Mouse (Mus musculus): ENCODE data around the gene Rnf10.

Gene Rnf10

DNA sequence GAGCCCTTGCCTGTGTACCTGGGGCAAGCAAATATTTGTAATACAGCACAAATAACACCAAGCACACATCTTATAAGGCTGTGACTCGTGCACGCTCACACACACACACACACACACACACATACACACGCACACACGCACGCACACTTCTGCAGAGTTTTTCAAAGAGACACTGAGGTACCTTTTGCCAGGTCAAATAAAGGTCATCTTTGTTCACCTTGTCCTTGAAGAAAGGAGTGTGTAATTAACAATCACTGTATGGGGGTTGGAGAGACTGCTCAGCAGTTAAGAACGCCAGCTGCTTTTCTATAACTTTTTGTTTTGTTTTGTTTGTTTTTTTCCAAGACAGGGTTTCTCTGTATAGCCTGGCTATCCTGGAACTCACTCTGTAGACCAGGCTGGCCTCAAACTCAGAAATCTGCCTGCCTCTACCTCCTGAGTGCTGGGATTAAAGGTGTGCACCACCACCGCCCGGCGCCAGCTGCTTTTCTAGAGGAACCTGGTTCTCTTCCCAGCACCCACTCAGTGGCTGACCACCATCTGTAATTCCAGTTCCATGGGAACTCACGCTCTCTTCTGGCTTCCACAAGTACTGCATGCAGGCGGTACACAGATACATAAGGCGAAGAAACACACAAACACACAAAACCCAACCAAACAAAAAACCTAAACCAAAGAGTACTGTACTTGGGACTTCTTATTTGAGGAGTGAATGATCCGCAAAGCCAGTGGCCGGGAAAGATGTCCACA is 39.5 kb downstream of the Rnf10 start:
- DNase-seq = no peak

DNA sequence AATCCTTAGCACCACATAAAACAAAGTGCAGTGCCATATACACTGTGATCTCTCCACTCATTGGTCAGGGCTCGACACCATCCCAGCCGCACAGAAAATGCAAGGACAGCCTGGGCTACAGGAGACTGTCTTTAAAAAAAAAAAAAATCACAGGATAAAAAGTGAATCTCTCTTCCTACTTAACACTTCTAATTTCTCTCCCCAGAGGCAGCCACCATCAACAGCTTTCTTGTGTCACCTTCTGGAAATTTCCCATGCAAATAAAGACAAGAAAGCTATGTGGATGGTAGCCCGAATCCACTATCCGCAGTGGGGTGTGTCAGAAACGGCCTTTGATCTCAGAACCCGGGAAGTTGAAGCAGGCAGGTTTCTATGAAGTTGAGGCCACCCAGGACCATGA is 40.2 kb downstream of the Rnf10 start:
- DNase-seq = no peak

GRCm38 (mm10) chr5:115231552-115232120 is 41.1 kb downstream of the Rnf10 start:
- no peak for DNase-seq

- DNase-seq = no peak
These were observed 41.7 kb downstream of the Rnf10 start for GRCm38 (mm10) chr5:115230830-115231551.

GRCm38 (mm10) chr5:115222485-115222884 is 50.2 kb downstream of the Rnf10 start:
- DNase-seq = no peak

- peak; percentile 51 for DNase-seq
These were observed 51.6 kb downstream of the Rnf10 start for GRCm38 (mm10) chr5:115220931-115221640.

GRCm38 (mm10) chr5:115217998-115218397 is 54.7 kb downstream of the Rnf10 start:
- DNase-seq = no peak

GRCm38 (mm10) chr5:115215273-115216185 is 57.2 kb downstream of the Rnf10 start:
- no peak for DNase-seq

DNA sequence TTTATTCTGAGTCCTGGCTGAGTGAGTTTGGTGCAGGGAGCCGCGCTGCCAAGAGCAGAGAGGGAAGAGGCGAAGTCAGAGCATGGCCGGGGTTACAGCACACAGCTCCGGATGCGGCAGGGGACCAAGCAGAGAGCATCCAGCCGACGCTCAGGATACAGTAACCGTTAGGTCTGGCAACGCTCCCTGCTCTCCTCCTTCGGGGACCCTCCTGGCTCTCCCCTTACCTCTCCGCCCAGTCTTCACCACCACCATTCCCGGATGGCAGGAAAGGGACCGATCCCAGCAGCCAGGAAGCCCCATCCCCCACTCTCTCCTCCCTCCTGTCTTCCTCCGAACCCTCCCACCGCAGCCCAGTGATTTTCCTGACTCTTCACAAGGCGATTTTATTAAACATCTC is 57.8 kb downstream of the Rnf10 start:
- DNase-seq = peak; percentile 71

- DNase-seq = no peak
These were observed 59.8 kb downstream of the Rnf10 start for GRCm38 (mm10) chr5:115212861-115213260.

GRCm38 (mm10) chr5:115212451-115212850 is 60.2 kb downstream of the Rnf10 start:
- DNase-seq = no peak

DNA sequence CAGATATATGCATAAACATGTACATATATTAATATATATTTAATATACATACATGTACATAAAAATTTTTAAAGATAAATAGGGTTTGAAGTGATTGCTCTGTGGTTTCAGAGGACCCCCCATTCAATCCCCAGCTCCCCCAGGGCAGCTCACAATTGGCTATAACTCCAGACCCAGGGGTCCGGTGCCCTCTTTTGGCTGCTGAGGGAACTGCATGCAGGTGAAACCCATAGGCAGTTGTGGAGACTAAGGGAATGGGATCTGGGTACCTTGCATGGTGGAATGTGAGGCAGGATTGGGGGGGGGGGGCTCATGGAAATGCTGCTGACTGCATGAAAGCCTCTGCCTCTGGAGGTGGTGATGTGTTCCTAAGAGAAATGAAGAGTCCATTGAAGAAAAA is 62.3 kb downstream of the Rnf10 start:
- DNase-seq = peak; percentile 54

DNA sequence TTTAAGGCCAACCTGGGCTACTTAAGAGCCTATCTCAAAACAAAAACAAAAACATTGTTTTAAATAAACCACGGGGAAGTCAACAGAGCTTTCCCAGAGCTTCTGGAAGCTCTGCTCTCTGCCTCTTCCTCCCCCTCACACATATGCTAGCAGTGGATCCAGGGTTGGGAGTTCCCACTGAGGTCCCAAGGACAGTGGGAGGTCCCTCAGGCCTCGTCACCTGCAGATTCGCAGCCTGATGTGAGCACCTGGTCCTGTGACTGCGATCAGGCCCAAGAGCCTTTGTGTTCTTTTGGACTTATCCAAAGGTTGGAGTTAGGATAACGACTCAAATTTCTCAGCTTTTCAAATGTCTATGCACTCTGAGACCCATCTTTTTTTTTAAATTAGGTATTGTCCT is 64.1 kb downstream of the Rnf10 start:
- DNase-seq = no peak

DNA sequence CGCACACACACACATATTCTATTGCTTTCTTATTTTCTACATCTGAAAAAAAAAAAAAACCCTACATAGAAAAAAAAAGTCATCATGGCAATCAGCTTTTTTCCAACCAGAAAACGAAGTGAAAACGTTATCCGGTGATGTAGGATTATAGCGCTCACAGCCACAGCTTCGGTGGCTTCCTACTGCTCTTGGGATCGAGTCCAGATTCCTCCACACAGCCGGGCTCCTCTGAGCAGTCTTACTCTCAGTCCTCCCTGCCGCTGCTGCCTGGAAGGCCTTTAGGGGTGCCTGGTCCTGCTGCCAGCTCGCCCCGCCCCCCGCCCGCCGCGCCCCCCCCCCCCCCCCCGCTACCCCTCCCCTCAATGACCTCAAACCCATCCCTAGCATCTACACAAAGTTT is 64.8 kb downstream of the Rnf10 start:
- no peak for DNase-seq

- no peak for DNase-seq
These were observed 65.5 kb downstream of the Rnf10 start for GRCm38 (mm10) chr5:115207244-115207643.

DNA sequence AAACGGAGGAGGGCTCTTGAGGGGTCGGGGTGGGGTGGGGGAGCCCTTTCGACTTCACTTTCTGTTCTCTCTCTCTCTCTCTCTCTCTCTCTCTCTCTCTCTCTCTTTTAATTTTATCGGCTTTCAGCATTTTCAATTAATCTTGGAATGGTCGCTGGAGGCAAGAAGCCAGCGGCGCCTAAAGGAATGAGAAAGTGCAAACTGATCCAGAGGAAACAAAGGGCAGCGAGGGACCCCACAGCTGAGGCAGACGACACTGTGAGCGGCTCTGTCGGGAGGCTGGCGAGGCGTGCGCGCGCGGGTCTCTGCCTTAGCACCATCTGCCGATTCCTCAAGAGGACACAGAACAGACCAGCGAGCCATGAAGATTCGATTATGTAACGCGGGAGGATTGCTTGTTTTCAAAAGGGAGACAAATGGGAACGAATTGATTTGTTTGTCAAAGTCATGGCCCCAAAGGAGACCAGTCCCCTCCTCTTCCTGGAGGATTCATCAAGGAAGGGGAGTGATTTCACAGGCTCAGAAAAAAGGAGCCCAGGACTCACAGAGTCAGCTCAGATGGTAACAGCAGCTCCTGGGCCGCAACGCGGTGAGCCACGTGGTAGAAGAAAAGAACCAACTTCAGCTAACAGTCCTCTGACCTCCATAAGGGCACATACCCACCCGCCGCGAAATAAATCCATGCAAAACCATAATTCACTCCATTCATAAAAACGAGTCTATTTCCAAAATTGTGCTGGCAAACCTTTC is 68.0 kb downstream of the Rnf10 start:
- DNase-seq = peak; percentile 77

DNA sequence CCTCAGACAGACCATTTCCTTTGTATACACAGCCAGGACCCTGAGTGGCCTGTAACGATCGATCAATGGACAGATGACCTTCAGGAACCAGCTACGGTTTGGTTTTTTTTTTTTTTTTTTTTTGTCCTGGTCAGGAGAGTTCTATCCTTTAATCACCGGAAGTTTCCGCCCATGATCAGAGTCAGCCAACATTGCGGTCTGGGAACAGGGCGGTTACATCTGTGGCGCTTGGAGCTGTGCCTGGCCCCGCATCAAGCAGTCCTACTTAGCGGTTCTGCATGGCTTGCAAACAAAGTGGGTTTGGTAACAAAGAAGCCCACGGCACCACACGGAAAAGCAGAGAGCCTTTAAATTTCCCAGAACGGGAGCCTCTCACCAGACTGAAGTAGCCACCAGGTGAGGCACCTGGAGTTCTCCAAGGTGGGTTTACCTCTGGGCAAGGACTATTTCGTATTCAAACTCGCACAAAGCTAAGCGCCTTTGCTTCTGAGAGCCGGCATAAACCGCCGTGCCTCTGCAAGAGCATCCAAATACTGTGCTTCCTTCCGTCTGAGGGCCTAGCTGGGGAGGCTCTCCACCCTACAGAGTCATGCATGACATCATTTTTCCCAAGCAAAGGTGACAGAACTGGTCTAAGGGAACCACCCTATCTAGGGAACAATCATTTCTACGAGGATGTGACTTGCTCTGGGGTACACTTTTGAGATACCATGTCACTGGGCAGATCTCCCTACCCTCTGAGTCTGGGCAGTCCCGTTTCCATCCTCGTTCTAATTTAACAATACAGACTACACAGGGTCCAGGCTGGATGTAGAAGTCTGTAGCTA is 68.8 kb downstream of the Rnf10 start:
- no peak for DNase-seq

DNA sequence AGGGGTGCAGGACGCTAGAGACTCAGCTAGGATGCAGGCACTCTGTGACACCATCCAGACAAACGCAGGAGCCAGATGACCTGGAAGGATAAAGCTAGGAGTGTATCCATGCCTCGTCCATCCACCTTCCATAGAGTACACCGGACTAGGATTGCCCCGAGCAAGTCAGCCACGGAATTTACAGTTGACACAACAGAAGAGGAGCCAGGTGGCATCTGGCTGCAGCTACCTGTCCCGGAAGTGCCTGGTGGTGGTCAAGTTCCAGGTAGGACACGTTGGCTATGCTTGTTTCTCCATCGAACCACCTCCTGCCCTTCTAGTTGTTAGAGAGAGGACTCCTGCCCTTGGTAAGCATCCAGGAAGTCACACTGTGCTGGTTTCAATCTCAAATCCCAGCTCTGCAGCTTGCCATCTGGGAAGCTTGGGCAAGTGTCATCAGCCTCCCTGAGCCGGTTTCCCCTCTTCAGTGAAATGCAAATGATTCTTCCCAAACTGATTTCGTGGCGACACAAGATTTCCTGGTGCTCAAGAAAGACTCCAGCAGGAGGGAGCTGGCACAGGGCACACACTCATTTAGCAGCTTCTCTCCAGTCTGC is 78.0 kb downstream of the Rnf10 start:
- no peak for DNase-seq

DNA sequence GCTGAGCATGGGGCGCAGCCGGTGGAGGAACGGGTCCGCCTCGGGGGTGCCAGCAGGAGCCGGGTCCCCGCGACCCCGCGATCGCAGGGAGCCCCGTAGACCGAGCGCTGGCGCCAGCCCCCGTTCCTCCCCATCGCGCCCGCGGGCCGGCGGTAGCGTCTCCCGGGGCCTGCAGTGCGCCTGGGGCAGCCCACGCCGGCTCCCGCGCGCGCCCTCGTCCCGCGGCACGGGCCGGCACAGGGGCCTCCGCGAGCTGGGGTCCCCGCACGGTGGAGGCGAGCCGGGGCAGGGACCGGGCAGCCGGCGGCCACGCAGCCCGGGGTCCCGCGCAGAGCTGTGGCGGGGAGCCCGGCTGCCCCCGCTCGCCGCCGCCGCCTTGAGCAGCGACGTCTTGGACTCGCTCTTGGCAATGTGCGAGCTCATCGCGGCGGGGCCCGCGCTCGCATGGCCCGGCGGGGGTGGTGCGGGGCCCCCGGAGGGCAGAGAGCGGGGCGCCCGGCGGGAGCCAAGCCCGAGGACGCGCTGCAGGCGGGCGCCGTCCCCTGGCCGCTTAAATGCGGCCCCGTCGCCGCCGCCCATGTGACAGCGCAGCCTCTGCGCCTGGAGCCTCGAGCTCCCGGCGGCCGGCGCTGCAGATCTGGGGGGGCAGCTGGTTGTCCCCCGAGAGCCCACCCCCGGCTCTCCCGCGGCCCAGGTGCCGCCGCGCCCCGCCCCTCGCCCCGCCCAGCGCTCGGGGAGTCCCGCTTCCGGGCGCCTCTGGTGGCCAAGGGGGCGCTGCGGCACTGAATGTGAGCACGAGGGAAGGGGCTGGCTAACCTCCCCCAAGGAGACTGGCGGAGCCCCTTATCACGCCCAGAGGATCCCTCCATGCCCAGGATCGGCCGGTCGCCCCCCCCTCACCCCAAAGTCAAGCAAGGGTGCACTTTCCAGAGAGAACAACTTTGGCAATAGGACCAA is 78.8 kb downstream of the Rnf10 start, which contains the start of gene Cabp1:
Cabp1 (minus strand) TSS at position 713 of the 957 bp plus-strand sequence.
- DNase-seq = peak; percentile 71

Data from cerebellum, adult 11 months (tissue).